Mouse (Mus musculus) erythroblast, embryonic 14.5 days (primary cell): ENCODE measurements around the gene Apol9a.

Source experiments
- GATA1 ChIP-seq: IDR thresholded peaks from 2 replicates; pipeline ENCODE4 v1.6.1; 2012; ENCODE audit warnings: low read length, inconsistent platforms, mixed read lengths
- TAL1 ChIP-seq: IDR thresholded peaks from 3 replicates; pipeline ENCODE4 v1.6.1; 2012; ENCODE audit warnings: low read length, inconsistent platforms, mixed read lengths

- no peak for TF ChIP-seq GATA1
- no peak for TF ChIP-seq TAL1
Measured at GRCm38 (mm10) chr15:77359905-77360304, 51.0 kb downstream of the Apol9a start.
